Mouse (Mus musculus) megakaryocyte progenitor cell, adult 5-6 weeks (primary cell): ENCODE data around the gene Fam98c. TPM values are rescaled to one million over a fixed set of nuclear protein-coding genes. Genes with fewer than 3 reads are reported as not detected.
"Not testable (repeated sequence)": the region's sequence is repeated elsewhere in the genome, so short reads cannot be mapped to it uniquely, and the experiment has no call there.

Experiments used
- ATAC-seq: replicated peaks from 2 replicates; pipeline ENCODE4 v1.8.0; 2016; ENCODE audit warnings: mild to moderate bottlenecking, moderate TSS enrichment, inconsistent platforms; ENCODE audit not compliant: poor library complexity
- total RNA-seq, 2 experiments: library from RNA; stranded (forward) in 1 of 2; stranded (reverse) in 1 of 2; fragments of 157-497, 149-512 nt in 1 of 2; fragments of 200-1000 nt in 1 of 2; gene quantifications; 2 replicates each; pipeline versions ENCODE4 v1.2.3 to v1.2.4; 2015 to 2017

The Fam98c gene
- total RNA-seq, 2 experiments from 2014 or later = 19.4 to 23.4 TPM

DNA sequence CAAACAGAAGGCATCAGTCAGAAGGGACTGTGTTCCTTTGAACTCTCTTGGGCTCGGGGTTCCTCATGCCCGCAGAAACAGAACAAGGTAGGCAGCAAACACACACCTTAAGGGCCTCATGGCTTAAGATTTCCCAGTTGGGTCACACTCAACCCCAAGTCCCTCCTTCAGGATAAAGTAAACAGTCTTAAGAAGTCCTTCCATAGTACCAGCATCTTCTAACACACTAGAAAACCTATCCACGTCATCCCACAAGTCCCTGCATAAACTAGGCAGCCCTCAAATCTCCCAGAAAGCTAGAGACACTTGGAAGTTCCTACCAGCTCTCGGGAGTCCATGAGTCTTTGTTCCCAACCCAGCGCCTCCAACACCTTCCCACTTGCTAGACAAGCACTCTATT lies 6.3 kb upstream of the Fam98c start:
- ATAC-seq = no peak

DNA sequence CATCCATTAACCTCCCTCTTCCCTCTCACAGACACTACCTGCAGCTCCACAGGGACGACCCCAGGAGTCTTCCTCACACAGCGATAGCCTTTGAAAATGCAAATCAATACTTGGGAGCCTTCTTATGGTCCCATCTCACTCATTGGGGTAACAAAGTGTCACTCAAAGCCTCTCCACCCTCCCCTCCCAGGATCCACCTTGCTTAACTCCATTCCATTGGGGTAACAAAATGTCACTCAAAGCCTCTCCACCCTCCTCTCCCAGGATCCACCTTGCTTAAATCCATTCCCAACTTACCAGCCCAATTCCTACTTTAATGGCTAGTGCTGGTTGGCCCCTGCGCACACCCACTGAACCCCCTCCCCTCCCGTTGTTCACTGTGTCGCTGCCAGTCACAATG lies 2.2 kb upstream of the Fam98c start:
- ATAC-seq = no peak

GRCm38 (mm10) chr7:29155196-29155837 lies 717 bp downstream of the Fam98c start:
- peak; percentile 81 for ATAC-seq

DNA sequence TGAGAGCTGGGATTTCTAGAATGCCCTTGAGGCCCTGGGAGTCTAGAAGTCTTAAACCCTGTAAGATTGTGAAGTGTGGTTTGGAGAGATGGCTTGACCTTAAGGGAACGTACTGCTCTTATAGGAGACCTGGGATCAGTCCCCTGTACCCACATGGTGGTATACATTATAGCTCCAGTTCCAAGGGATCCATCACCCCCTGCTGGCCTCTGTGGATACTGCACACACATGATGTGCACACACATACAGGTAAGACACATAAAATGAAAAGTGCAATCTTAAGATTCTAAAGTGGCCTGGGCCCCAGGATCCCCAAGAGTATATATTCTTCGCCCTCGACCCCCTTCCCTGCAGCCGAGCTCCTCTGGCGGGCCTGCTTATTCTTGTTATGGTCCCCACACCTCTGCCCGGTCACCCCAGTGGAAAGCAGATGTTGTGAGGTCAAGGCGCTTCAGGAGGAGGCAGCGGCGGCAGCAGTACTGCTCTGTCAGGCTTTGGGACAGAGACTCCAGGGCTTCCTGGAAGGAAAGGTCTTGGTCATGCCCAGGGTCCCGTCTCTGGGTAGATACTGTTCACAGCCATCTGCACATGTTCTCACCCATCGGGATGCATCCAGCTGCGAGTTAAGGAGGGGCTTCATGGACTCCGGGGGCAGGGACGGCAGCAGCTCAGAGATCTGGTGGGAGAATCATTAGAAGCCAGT lies 1.9 kb downstream of the Fam98c start:
- ATAC-seq = no peak

DNA sequence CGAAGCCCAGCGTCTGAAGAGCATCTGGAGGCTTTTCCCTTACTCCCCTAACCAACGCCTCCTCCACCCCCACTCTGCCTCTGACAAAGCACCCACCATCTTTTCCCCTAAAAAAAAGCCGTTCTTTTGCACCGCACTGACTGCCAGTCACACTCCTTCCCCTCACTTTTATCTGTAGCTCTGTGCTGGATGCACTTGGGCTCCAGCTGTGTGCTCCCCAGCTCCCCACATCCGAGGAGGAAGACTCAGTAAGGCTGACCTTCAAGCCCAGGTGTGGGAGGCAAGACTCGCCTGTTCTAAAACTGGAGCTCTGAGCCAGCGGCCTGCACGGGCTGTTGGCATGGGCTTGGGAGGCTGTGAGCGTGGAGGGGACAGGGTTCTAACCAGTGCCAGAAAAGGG lies 4.5 kb downstream of the Fam98c start:
- no peak for ATAC-seq

- no peak for ATAC-seq
Measured at GRCm38 (mm10) chr7:29148771-29149170, 7.3 kb downstream of the Fam98c start.

- ATAC-seq = no peak
Measured at GRCm38 (mm10) chr7:29146625-29147367, 9.2 kb downstream of the Fam98c start.

- peak; percentile 82 for ATAC-seq
Measured at GRCm38 (mm10) chr7:29144006-29144405, 12.0 kb downstream of the Fam98c start.

- ATAC-seq = no peak
Measured at GRCm38 (mm10) chr7:29141416-29141815, 14.6 kb downstream of the Fam98c start.

DNA sequence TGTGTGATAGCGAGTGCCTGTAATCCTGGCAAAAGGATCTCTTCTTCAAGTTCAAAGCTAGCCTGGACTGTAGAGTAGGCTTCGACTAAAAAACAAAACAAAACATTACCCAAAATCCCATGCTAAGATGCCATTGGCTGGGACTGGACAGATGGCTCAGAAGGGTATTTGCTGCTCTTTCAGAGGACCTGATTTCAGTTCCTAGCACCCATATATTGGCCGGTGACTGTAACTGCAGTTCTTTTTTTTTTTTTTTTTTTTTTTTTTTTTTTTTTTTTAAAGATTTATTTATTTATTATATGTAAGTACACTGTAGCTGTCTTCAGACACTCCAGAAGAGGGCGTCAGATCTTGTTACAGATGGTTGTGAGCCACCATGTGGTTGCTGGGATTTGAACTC lies 16.8 kb downstream of the Fam98c start:
- ATAC-seq = not testable (repeated sequence)

GRCm38 (mm10) chr7:29137429-29137828 lies 18.6 kb downstream of the Fam98c start:
- ATAC-seq = no peak

- ATAC-seq = peak; percentile 99
Measured at GRCm38 (mm10) chr7:29134693-29135386, 21.2 kb downstream of the Fam98c start, which contains the start of gene Rasgrp4. Gene Rasgrp4 (plus strand): TSS chr7:29134851.

GRCm38 (mm10) chr7:29134230-29134629 lies 21.8 kb downstream of the Fam98c start:
- no peak for ATAC-seq

DNA sequence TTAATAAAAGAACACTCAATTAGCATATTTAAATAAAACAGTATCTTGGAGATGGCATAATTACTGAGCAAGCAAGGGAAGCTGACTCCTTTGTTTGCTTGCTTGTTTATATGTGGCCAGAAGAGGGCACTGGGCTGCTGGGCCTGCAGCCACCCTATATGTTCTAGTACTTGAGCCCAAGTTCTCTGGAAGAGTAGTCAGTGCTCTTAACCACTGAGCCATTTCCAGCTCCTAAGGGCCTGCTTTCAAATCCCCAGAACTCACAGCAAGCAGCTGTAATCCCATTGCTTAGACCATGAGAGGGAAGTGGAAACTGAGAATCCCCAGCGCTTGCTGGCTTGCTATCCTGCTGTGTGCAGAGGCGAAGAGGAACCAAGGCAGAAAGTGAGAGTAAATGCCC lies 27.3 kb downstream of the Fam98c start:
- peak; percentile 55 for ATAC-seq

DNA sequence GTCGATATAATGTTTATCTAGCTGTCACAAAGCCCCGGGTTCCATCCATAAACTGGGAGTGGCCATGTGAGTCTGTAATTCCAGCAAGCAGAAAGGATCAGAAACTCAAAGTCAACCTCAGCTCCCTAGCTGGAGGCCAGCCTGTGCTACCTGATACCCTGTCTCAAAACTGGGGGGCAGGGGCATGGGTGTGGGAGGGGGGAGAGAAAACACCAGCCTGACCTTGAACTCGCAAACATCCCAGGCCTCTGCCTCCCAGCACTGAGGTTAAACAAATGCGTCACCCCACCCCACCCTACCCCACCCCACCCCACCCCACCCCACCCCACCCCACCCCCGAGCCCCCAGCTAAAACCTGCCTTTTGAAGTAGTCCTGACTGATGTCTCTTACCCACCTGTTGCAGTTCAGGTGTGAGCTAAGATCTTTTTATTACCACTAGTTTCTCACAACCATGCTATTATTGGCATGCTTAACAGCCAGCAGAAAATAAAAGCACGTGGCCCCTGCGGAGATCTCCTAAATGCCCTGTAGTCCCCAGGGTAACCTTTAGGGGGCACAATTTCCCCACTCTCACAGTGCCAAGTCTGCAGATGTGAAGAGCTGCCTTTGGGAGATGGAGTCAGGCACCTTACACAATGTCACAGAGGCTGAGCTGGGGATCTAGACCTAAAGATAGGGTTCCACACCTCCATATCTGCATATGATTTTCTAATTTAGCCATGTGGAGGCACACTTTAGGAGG lies 29.7 kb downstream of the Fam98c start:
- ATAC-seq = peak; percentile 70

DNA sequence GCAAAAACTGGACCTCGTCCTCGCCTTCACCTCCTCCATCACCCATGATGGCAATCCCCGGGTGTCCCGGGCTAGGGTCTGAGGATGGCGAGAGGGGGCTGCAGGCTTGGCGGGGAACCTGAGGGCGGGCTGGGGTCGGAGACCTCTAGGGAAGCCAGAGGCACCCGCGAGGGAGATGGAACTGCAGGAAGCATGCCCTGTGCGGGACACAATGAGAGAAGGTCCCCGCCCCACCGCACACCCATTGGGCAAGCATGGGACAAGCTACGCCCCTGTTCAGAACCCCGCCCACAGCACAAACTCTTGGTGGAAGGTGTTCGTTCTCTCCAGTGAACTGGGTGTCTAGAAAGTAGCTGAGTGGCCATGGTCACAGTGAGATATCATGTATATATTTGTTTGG lies 31.1 kb downstream of the Fam98c start, which contains the start of gene Ryr1:
Ryr1 (minus strand) TSS at position 210 of the 400 bp plus-strand sequence.
- ATAC-seq = peak; percentile 91

GRCm38 (mm10) chr7:29123531-29124358 lies 32.3 kb downstream of the Fam98c start:
- peak; percentile 12; the same call in 1 of the 2 replicates for ATAC-seq

- ATAC-seq = no peak
Measured at GRCm38 (mm10) chr7:29122821-29123220, 33.2 kb downstream of the Fam98c start.

DNA sequence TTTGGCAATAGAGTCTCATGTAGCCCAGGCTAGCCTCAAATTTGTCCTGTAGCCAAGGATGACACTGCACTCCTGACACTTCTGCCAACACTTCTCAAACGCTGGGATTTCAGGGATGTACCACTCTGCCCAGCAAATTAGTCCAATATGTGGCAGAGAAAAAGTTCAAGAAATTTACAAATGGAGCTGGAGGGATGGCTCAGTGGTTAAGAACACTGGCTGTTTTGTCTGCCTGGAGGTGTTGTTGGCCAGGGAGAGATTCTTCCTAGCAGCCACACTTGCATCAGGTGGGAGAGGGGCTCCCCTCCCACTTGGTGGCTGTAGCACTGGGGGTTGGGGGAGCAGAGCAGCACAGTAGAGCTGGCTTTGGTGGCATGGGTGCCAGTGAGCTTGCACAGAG lies 36.5 kb downstream of the Fam98c start:
- ATAC-seq = no peak
